Mouse (Mus musculus) adipocyte (in vitro differentiated cells): ENCODE data around the gene Cars2.
"Not testable (repeated sequence)": the region's sequence is repeated elsewhere in the genome, so short reads cannot be mapped to it uniquely, and the experiment has no call there.

Experiments
- DNase-seq: peaks from one replicate; pipeline ENCODE4 v3.0.0-alpha.2; 2016; ENCODE audit warnings: low spot score

Gene Cars2

DNA sequence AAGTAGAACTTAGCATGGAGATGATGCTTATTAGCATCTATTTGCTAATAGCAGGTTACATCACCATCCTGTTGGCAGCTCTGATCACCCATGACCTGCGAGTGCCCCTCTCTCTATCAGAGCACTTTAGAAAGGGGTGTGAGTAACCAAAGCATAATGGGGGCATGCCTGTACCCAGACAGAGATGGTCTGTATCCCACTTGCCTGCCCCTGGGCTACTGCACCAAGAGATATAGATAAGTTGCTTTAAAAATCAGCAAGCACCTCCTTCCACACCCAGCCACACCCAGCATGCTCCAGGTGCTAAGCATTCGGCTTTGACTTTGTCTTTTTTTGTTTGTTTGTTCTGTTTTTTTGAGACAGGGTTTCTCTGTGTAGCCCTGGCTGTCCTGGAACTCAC lies 74.7 kb downstream of the Cars2 start:
- no peak for DNase-seq

DNA sequence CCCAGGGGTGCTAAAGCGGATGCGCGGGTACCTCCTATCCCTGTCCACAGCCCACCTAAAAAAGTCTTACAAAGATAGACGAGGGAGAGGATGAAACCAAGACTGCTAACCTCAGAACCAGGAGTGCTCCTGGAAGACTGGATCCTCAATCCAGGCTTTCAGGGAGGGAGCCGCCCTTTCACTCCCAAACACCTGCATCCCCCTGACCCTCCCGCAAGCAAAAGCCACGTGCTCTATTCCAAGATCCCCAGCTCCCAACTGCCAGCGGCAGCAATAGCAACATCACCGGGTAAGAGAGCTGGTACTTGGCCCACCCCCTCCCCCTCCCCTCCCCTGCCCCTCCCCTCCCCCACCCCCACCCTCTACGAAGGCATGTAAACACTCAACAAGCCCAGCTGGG lies 75.2 kb downstream of the Cars2 start:
- no peak for DNase-seq

DNA sequence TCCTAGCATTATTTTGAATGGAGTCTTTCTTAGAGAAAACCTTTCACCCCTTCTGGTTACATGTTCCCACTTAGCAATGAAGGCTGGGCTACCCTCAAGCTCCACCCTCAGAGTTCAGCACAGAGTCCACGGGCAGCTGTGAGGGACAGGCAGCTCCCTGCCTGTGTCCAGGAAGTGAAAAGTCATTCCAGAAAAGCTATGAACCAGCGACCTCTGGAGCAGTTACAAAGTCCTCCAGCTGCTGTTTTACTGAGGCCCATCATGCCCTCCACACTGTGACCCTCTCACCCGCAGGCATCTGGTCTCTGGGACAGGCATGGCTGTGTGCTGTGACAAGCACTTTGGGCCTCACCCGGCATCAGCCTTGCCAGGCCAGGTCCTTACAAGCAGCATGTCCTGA lies 77.5 kb downstream of the Cars2 start:
- DNase-seq: peak; percentile 74

DNA sequence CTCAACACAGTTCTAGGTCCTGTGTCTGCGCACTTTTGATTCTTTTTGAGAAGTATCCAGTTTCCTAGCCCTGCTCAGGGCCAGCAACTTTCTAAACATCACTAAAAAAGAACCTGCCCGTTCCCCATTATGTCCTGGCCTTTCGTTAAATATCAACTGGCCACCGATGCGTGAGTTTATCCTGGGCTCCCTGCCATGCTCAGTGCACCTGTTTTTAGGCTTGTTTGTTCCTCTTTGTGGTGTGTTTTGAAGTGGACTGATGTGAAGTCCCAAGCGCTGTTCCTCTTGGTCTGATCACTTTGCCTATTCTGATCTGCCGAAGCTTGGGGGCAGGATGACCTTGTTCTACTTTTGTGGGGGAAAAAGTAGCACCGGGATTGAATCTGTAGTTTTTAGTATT lies 79.3 kb downstream of the Cars2 start:
- DNase-seq: no peak

DNA sequence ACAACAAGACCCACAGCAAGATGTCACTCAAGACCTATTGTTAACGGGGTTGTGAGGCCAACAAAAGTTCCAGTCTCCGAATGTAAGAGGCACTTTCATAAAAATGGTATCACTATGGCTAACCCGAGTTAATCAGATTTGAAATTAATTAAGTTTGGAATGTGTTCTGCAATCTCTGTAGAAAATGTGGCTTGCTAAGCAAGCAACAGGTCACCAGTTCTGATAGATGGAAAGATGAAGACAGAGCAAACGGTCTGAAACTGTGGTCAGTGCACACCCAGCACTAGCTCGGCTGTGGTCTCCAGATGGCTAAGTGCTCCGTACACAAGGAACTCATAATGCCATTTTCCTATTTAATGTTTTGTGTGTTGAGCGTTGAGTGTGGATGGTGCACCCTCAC lies 79.9 kb downstream of the Cars2 start:
- DNase-seq: no peak

DNA sequence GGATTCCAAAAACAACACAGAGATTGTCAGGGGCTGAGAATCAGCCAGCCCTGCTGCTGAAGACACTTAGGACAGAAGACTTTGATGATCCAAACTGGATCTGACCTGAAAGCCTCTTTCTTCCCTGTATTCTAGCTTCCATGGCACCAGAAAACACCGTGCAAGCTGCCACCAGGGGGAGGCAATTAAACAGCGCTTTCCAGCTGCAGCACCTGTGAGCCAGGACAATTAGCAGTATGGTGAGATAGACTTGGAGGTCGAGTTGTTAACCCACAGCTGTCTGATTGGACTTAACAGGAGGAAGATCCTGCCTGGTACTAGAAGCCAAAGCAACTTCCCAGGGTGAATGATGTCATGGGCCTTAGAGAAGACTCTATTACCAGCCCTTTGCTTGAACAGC lies 81.5 kb downstream of the Cars2 start:
- DNase-seq: peak; percentile 52

DNA sequence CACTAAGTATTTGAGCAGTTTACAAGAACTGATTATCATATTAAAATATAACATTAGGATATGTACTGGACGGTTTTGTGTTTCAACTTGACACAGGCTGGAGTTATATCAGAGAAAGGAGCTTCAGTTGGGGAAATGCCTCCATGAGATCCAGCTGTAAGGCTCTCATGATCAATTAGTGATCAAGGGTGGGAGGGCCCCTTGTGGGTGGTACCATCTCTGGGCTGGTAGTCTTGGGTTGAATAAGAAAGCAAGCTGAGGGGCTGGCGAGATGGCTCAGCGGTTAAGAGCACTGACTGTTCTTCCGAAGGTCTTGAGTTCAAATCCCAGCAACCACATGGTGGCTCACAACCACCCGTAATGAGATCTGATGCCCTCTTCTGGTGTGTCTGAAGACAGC lies 84.1 kb downstream of the Cars2 start:
- DNase-seq: not testable (repeated sequence)

DNA sequence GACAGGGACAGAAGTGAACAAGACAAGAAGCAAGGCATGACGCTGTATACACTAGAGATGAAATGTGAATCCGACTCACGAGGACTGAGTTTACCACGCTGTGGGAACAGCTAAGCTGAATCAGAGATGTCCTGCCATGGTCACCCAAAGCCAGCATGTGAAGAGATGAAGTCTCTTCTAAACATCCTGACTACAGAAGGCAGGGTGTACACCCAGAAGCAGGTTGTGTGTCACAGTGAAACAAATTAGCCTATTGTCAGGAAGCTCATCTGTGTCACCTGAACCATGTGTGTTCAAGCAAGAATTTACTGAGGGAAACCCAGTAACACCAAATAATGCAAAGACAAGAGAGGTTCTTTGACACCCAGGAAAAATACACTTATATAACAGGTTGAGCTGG lies 85.0 kb downstream of the Cars2 start:
- DNase-seq: no peak

DNA sequence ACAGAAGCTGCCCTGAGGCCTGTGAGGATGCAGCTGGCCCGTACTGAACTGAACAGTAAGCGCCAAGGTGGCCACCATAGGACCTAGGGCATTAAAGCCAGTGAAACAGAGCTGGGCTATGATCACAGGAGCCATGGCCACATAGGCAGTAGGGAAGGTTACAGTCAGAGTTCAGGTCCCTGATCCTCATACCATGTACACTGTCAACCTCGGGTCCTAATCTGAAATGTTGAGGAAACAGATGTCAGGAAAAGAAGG lies 85.9 kb downstream of the Cars2 start:
- no peak for DNase-seq
